Mouse (Mus musculus): Measurements from ENCODE around the gene Tm4sf20. TPM values are rescaled to one million over a fixed set of nuclear protein-coding genes. Genes with fewer than 3 reads are reported as not detected.

Tm4sf20 gene
- polyA plus RNA-seq, 1 experiment from 2014 or later = not detected

DNA sequence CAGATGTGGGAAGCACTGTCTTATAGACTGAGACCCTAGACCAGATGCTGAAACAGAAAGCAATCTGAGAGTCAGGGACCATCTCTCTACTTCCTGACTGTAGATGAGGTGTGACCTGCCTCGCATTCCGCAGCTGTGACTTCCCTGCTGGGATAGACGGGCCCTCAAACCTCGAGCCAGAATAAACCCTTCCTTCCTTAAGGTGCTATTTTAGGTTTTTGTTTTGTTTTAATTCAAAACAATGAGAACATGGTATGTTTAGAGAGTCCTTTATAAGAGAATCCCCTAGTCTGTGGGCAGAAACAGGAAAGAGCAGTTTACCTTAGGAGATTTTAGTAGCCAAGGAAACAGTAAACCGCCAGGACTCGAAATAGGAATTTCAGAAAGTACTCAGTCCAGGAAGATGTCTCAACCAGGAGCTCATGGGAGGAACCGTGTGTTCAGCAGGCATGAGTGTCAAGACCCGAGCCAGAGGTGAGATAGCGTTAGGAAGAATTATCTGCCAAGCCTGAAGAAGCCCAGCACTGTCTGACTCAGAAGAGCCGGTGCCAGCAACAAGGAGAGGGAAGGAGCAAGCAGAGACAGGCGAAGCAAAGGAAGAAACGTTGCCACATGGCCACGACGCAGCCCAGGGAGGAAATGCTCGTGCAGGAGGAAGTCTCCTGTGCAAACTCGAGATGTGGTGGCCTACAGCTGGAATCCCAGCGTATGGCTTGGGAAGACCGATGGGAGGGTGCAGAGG, 27.6 kb upstream of the Tm4sf20 start:
- no peak for ATAC-seq (ENCODE audit: low FRiP score)
- H3K27ac ChIP-seq (replicated peaks) = 0 out of 2 replicates have a peak overlapping the region, but pooled peaks have one; percentile 4
- H3K9me3 ChIP-seq (replicated peaks) = no peaks in the 10 kb centered on the region
- H3K27me3 ChIP-seq (replicated peaks) = no peaks in the 10 kb centered on the region
- no peak overlapping the region for H3K9ac ChIP-seq (replicated peaks)
- H3K4me2 ChIP-seq = no peak overlapping the region
- H3K4me1 ChIP-seq = 0 out of 2 replicates have a peak, but pooled peaks cover 6% of the 10 kb centered on the region
- H3K4me3 ChIP-seq (replicated peaks) = no peak overlapping the region
- H3K36me3 ChIP-seq = no peaks in the 10 kb centered on the region
- 75% methylated on average over 18 of the region's 18 CpGs for WGBS

DNA sequence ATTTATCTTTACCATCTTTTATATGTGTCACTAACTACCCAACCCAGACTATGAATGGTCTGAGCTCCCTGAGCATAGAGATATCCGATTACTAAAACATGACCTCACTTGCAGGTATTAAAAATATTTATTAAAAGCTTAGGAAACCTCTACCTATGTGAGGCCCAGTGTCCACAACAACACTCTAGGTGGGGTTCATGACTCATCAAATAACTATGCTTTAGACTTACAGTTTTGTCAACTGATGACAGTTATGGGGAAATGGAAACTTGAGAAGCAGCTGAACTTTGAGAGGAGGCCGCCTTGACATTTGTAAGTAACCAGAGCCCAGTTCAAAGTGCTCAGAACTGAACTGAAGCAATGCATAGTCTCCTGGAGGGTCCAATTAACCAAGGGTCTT, 26.9 kb upstream of the Tm4sf20 start:
- Histone ChIP-seq H3K4me2 (no peak overlapping the region), H3K27ac (replicated peaks) (no peak overlapping the region), H3K27me3 (replicated peaks) (no peaks in the 10 kb centered on the region), H3K9me3 (replicated peaks) (no peaks in the 10 kb centered on the region), H3K36me3 (no peaks in the 10 kb centered on the region), H3K4me1 (0 out of 2 replicates have a peak, but pooled peaks cover 6% of the 10 kb centered on the region), H3K9ac (replicated peaks) (no peak overlapping the region), H3K4me3 (replicated peaks) (no peak overlapping the region)
- WGBS = 91% methylated on average over 2 of the region's 2 CpGs
- ATAC-seq (ENCODE audit: low FRiP score) = no peak

DNA sequence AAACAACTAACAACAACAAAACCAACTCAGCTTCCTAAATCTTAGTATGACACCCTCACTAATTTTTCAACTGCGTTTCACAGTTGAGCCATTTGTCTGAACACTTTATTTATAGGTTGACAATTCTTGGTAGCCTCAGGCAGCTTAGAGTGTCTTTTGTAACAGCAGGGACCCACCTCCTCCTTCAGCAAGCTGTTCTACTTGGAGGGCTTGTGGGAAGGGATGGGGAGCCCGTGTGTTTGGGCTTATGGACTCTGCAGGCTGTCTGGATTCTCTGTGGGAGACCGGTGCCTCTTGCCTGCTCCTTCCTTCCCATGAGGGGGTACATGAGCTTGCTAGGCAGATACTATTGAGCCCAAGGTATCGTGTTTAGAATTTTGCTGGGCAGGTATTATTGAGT, 25.7 kb upstream of the Tm4sf20 start:
- no peaks in the 10 kb centered on the region for H3K9me3 ChIP-seq (replicated peaks)
- no peak overlapping the region for H3K4me2 ChIP-seq
- H3K27me3 ChIP-seq (replicated peaks) = no peaks in the 10 kb centered on the region
- no peak for ATAC-seq (ENCODE audit: low FRiP score)
- WGBS = 45% methylated on average over 4 of the region's 4 CpGs
- H3K4me1 ChIP-seq = 0 out of 2 replicates have a peak, but pooled peaks cover 6% of the 10 kb centered on the region
- H3K9ac ChIP-seq (replicated peaks) = no peak overlapping the region
- H3K27ac ChIP-seq (replicated peaks) = no peak overlapping the region
- no peak overlapping the region for H3K4me3 ChIP-seq (replicated peaks)
- no peaks in the 10 kb centered on the region for H3K36me3 ChIP-seq

DNA sequence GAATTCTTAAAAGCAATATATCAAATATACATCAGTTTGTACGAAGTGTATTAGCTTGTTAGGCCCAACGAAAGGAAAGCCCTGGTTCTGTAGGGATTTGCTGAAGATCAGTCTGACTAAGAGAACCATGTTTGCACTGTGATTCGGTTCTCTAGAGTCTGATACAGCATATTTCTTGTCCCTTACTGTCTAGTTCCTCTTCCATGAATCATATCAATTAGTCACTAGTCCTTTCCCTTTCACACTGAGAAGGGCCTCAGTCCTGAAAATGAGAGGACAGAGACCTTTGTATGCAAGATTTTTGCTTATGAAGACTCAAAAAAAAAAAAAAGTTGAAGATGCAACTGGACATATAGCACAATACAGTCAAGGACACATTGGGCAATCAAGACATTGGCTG, 24.8 kb upstream of the Tm4sf20 start:
- H3K4me3 ChIP-seq (replicated peaks) = no peak overlapping the region
- no peak overlapping the region for H3K4me2 ChIP-seq
- 0 out of 2 replicates have a peak, but pooled peaks cover 6% of the 10 kb centered on the region for H3K4me1 ChIP-seq
- ATAC-seq (ENCODE audit: low FRiP score) = no peak
- 90% methylated on average over 3 of the region's 3 CpGs for WGBS
- H3K36me3 ChIP-seq = no peaks in the 10 kb centered on the region
- H3K27ac ChIP-seq (replicated peaks) = no peak overlapping the region
- H3K27me3 ChIP-seq (replicated peaks) = no peaks in the 10 kb centered on the region
- H3K9me3 ChIP-seq (replicated peaks) = no peaks in the 10 kb centered on the region
- no peak overlapping the region for H3K9ac ChIP-seq (replicated peaks)

DNA sequence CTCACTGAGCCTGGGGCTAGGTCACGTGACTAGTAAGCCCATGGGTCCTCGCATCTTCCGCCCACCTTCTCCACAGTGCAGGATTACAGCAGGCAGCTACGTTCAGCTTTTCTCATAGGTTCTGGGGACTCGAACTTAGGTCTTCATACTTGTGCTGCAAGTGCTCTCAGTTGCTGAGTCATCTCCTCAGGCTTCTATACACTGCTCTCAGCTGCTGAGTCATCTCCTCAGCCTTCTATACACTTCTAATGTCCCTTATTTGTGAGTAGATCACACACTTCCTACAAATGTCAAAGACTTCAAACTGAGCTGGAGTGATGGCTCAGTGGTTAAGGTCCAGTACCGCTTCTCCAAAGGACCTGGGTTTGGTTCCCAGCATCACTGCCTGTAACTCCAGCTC, 24.0 kb upstream of the Tm4sf20 start:
- H3K4me3 ChIP-seq (replicated peaks) = no peak overlapping the region
- no peak overlapping the region for H3K27ac ChIP-seq (replicated peaks)
- H3K9ac ChIP-seq (replicated peaks) = no peak overlapping the region
- no peaks in the 10 kb centered on the region for H3K9me3 ChIP-seq (replicated peaks)
- H3K27me3 ChIP-seq (replicated peaks) = no peaks in the 10 kb centered on the region
- no peak for ATAC-seq (ENCODE audit: low FRiP score)
- H3K4me1 ChIP-seq = 0 out of 2 replicates have a peak, but pooled peaks cover 8% of the 10 kb centered on the region
- no peak overlapping the region for H3K4me2 ChIP-seq
- no peaks in the 10 kb centered on the region for H3K36me3 ChIP-seq
- WGBS = 92% methylated on average over 6 of the region's 6 CpGs

DNA sequence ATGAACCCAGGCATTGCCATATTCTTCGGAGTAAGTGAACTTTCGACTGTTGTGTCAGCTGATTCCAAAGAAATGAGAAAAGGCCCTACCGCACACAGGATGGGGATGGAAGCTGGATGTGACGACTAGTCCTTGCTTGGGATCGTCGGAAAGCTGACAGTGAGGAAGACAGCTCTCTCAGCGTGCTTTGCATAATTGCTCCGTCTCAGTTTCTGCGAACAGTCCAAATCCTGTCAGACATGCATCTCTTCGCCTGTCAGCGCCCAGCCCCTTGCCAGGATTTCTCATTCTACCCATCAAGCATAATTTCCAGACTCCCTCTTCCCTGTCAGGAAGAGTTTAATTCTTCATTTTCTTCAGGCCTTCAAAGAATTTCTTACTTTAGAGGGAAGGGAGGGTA, 22.8 kb upstream of the Tm4sf20 start:
- Histone ChIP-seq H3K4me1 (0 out of 2 replicates have a peak, but pooled peaks cover 8% of the 10 kb centered on the region), H3K4me2 (no peak overlapping the region), H3K9me3 (replicated peaks) (no peaks in the 10 kb centered on the region), H3K27ac (replicated peaks) (no peak overlapping the region), H3K36me3 (no peaks in the 10 kb centered on the region), H3K4me3 (replicated peaks) (no peak overlapping the region), H3K27me3 (replicated peaks) (no peaks in the 10 kb centered on the region), H3K9ac (replicated peaks) (no peak overlapping the region)
- ATAC-seq (ENCODE audit: low FRiP score) = no peak
- WGBS = 89% methylated on average over 11 of the region's 11 CpGs

DNA sequence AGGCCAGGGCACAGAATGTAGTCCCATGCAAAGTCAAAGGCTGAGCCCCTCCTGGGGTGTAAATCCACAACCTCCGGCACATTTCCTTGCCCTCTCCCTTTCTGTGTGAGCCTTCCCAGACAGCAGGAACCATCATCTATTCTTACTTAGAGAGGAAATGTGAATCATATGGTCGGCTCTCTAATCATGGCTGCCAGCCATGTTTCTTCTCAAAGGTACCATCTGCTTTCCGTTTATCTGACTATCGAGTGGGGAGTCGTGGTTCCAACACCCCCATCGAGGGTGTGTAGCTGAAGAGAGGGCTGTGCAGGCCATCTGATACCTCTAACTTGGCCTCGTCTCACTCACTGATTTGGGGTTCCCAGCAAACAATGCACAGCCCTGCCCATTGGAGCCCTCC, 19.8 kb upstream of the Tm4sf20 start:
- Histone ChIP-seq H3K36me3 (no peaks in the 10 kb centered on the region), H3K27ac (replicated peaks) (no peak overlapping the region), H3K4me2 (no peak overlapping the region), H3K4me1 (0 out of 2 replicates have a peak, but pooled peaks cover 3% of the 10 kb centered on the region), H3K9ac (replicated peaks) (no peak overlapping the region), H3K9me3 (replicated peaks) (no peaks in the 10 kb centered on the region), H3K4me3 (replicated peaks) (no peak overlapping the region), H3K27me3 (replicated peaks) (no peaks in the 10 kb centered on the region)
- no peak for ATAC-seq (ENCODE audit: low FRiP score)
- WGBS = 66% methylated on average over 7 of the region's 7 CpGs

DNA sequence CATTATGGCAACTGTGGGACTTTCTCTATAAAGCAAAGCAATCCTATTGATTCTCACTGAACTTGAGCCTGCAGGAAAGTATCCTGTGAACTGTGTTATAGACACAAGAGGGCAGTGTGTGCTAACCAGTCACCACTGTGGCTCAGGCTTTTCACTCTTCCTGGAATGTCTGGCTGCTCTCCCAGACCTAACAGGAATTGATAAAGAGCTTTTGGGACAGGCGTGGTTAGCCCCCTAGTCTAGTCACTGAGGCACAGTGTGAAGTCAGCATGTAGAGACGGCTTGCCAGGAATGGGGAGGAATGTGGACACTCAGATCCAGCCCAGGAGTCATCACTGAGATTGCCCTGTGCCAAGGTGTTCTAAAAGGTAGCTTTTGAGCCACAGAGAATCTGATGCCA, 19.2 kb upstream of the Tm4sf20 start:
- Histone ChIP-seq H3K27ac (replicated peaks) (no peak overlapping the region), H3K4me2 (no peak overlapping the region), H3K4me3 (replicated peaks) (no peak overlapping the region), H3K27me3 (replicated peaks) (no peaks in the 10 kb centered on the region), H3K36me3 (no peaks in the 10 kb centered on the region), H3K9ac (replicated peaks) (no peak overlapping the region), H3K9me3 (replicated peaks) (no peaks in the 10 kb centered on the region), H3K4me1 (0 out of 2 replicates have a peak, but pooled peaks cover 3% of the 10 kb centered on the region)
- 7% methylated on average over 2 of the region's 2 CpGs for WGBS
- peak; percentile 94 for ATAC-seq (ENCODE audit: low FRiP score)

DNA sequence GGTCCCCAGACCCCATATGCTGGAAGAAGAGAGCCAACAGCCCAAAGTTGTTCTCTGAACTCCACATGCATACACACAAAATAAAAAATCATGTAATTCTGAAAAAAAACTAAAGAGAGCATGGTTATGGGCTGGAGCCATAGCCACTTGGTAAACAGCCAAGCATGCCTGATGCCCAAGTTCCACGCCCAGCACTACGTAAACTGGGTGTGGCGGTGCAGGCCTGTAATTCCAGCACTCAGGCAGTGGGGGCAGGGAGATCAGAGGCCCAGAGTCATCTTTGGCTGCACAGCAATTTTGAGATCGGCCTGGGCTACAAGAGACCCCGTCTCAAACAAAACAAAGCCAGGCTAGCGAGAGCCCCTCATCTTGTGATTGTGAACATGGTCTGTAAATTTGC, 17.3 kb upstream of the Tm4sf20 start:
- WGBS = 74% methylated on average over 6 of the region's 6 CpGs
- Histone ChIP-seq H3K4me2 (no peak overlapping the region), H3K9ac (replicated peaks) (no peak overlapping the region), H3K36me3 (no peaks in the 10 kb centered on the region), H3K4me3 (replicated peaks) (no peak overlapping the region), H3K4me1 (0 out of 2 replicates have a peak, but pooled peaks cover 3% of the 10 kb centered on the region), H3K27ac (replicated peaks) (no peak overlapping the region), H3K27me3 (replicated peaks) (no peaks in the 10 kb centered on the region), H3K9me3 (replicated peaks) (no peaks in the 10 kb centered on the region)
- ATAC-seq (ENCODE audit: low FRiP score) = no peak

DNA sequence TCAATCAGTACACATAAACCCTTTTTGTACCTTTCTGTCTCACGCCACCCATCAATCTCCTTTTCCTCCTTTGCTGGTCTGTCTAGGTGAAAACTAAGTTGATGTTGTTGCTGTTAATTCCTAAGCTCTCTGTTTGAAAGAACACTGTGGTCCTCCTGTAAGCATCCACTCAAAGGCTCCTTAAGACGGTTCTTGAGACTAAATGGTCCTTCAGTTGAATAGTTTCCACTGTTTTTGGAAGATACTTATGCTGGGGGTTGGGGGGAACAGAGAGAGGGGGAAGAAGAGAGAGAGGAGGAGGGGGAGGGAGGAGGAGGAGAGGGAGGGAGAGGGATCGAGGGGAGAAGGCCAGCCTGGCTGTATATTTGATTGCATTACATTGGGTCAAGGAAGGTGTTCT, 15.3 kb upstream of the Tm4sf20 start:
- Histone ChIP-seq H3K4me1 (0 out of 2 replicates have a peak, but pooled peaks cover 3% of the 10 kb centered on the region), H3K4me2 (no peak overlapping the region), H3K9ac (replicated peaks) (no peak overlapping the region), H3K27ac (replicated peaks) (no peak overlapping the region), H3K4me3 (replicated peaks) (no peak overlapping the region), H3K27me3 (replicated peaks) (no peaks in the 10 kb centered on the region), H3K36me3 (no peaks in the 10 kb centered on the region), H3K9me3 (replicated peaks) (no peaks in the 10 kb centered on the region)
- WGBS = 83% methylated on average over 3 of the region's 3 CpGs
- ATAC-seq (ENCODE audit: low FRiP score) = no peak

DNA sequence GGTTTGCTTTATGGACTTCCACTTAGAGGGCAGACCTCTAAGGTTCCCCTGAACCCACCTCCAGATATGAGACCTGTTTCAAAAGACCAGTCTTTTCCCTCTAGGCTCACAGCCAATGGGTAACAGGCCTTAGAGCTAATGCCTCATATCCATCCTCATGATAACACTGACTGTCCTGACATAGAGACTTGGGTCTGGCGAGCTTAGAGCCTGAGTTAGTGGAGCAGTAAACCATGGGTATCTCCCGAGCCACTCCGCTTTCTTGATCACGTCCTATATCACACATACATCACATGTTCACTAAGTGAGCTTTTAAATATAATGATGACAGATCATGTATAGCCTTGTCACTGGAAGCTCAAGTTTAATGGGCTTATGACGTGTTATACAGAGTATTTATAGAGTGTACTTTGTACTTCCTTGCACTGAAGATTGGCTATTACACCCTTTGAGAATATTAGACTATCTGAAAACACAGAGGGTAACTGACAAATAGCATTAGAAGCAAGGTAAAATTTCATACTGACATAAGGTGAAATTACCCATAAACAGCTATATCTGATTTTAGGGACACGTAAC, 11.2 kb upstream of the Tm4sf20 start:
- no peak overlapping the region for H3K4me3 ChIP-seq (replicated peaks)
- H3K36me3 ChIP-seq = no peaks in the 10 kb centered on the region
- no peaks in the 10 kb centered on the region for H3K27me3 ChIP-seq (replicated peaks)
- H3K27ac ChIP-seq (replicated peaks) = no peak overlapping the region
- WGBS = 86% methylated on average over 6 of the region's 6 CpGs
- H3K9me3 ChIP-seq (replicated peaks) = no peaks in the 10 kb centered on the region
- H3K4me2 ChIP-seq = no peak overlapping the region
- no peak overlapping the region for H3K9ac ChIP-seq (replicated peaks)
- no peak for ATAC-seq (ENCODE audit: low FRiP score)
- no peaks in the 10 kb centered on the region for H3K4me1 ChIP-seq

DNA sequence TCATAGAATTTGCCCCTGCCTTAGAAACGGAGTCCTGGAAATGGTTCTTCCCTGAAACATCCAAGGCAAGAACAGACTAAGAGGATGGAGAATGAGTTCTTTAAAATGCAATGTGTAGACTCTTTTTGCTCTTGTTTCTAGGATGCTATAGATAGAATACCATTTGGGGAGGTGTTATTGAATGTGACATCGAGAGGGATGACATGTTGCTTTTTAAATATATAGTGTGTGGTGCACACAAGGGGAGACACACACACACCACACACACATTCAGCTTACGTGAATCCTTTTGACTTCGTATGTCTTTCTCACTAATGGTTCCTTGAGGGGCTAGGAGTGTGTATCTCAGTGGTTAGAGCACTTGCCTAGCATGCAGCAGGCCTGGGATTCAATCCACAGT, 7.0 kb upstream of the Tm4sf20 start:
- Histone ChIP-seq H3K9ac (replicated peaks) (no peak overlapping the region), H3K27me3 (replicated peaks) (no peaks in the 10 kb centered on the region), H3K4me2 (no peak overlapping the region), H3K36me3 (no peaks in the 10 kb centered on the region), H3K9me3 (replicated peaks) (no peaks in the 10 kb centered on the region), H3K27ac (replicated peaks) (no peak overlapping the region), H3K4me3 (replicated peaks) (no peak overlapping the region), H3K4me1 (no peaks in the 10 kb centered on the region)
- WGBS = 94% methylated on average over 4 of the region's 4 CpGs
- no peak for ATAC-seq (ENCODE audit: low FRiP score)
